Mouse (Mus musculus) limb, embryonic 13.5 days (tissue): Measurements from ENCODE around the gene Erbin. TPM values are rescaled to one million over a fixed set of nuclear protein-coding genes. Genes with fewer than 3 reads are reported as not detected.

ENCODE experiments used
- ATAC-seq: fragments of 200-750 bp; cut with Nextera tagmentation; 2 replicates; pipeline ENCODE4 v1.8.0; 2017; ENCODE audit warnings: low read depth, moderate number of reproducible peaks, moderate TSS enrichment; ENCODE audit not compliant: low FRiP score
- H3K27ac ChIP-seq: fragments of 300-500 bp; sonication (generic); 2 replicates; pipeline ENCODE4 v1.5.1; 2015; ENCODE audit warnings: inconsistent platforms, mild to moderate bottlenecking, moderate library complexity
- H3K27me3 ChIP-seq: fragments of 300-500 bp; sonication (generic); 2 replicates; pipeline ENCODE4 v1.6.1; 2015; ENCODE audit warnings: mild to moderate bottlenecking, inconsistent platforms
- H3K36me3 ChIP-seq: fragments of 300-500 bp; sonication (generic); 2 replicates; pipeline ENCODE4 v1.6.1; 2015; ENCODE audit warnings: inconsistent platforms, mild to moderate bottlenecking, moderate library complexity
- H3K4me1 ChIP-seq: fragments of 300-500 bp; sonication (generic); 2 replicates; pipeline ENCODE4 v1.6.1; 2015; ENCODE audit warnings: inconsistent platforms
- H3K4me2 ChIP-seq: fragments of 300-500 bp; sonication (generic); replicated peaks from 2 replicates; pipeline ENCODE4 v1.6.1; 2015; ENCODE audit warnings: inconsistent platforms, mild to moderate bottlenecking, moderate library complexity
- H3K4me3 ChIP-seq: fragments of 300-500 bp; sonication (generic); 2 replicates; pipeline ENCODE4 v1.5.1; 2015; ENCODE audit warnings: moderate library complexity, mild to moderate bottlenecking, inconsistent platforms
- H3K9ac ChIP-seq: fragments of 300-500 bp; sonication (generic); 2 replicates; pipeline ENCODE4 v1.6.1; 2015; ENCODE audit warnings: mild to moderate bottlenecking, inconsistent platforms
- H3K9me3 ChIP-seq: fragments of 300-500 bp; sonication (generic); 2 replicates; pipeline ENCODE4 v1.6.1; 2016; ENCODE audit warnings: inconsistent platforms
- WGBS: fragments of 180-500 bp; shearing (Covaris S2); methylation state at CpG from one replicate; pipeline ENCODE4 v1.1.7; 2015; 5-methylcytosine and 5-hydroxymethylcytosine counted together
- polyA plus RNA-seq: library from polyadenylated mRNA; unstranded; fragments of >200 nt; fragmentation: Nextera tagmentation; extraction: Ambion mirVana; gene quantifications from 2 replicates; pipeline ENCODE4 v1.2.1, GENCODE M21; 2015

Gene Erbin
- polyA plus RNA-seq, 1 experiment from 2014 or later, result 21.8 TPM

GRCm38 (mm10) chr13:103794688-103795543, 125.4 kb downstream of the Erbin start:
- Histone ChIP-seq H3K4me1 (no peaks in the 10 kb centered on the region), H3K9me3 (no peaks in the 10 kb centered on the region), H3K27ac (no peak overlapping the region), H3K27me3 (no peaks in the 10 kb centered on the region), H3K4me3 (no peak overlapping the region), H3K9ac (no peak overlapping the region), H3K36me3 (no peaks in the 10 kb centered on the region), H3K4me2 (no peak overlapping the region)
- ATAC-seq, result no peak
- 79% methylated on average over 9 of the region's 9 CpGs for WGBS

GRCm38 (mm10) chr13:103779922-103780585, 140.3 kb downstream of the Erbin start:
- no peaks in the 10 kb centered on the region for H3K9me3 ChIP-seq
- H3K4me1 ChIP-seq, result peaks cover 7% of the 10 kb centered on the region; the same call in 1 of the 2 replicates
- H3K36me3 ChIP-seq, result no peaks in the 10 kb centered on the region
- WGBS, result 33% methylated on average over 11 of the region's 11 CpGs
- no peaks in the 10 kb centered on the region for H3K27me3 ChIP-seq
- no peak overlapping the region for H3K27ac ChIP-seq
- H3K9ac ChIP-seq, result no peak overlapping the region
- 0 out of 2 replicates have a peak overlapping the region, but pooled peaks have one; percentile 5 for H3K4me2 ChIP-seq
- peak; percentile 38; the same call in 1 of the 2 replicates for ATAC-seq
- no peak overlapping the region for H3K4me3 ChIP-seq

GRCm38 (mm10) chr13:103777126-103777525, 143.2 kb downstream of the Erbin start:
- H3K36me3 ChIP-seq, result no peaks in the 10 kb centered on the region
- H3K27me3 ChIP-seq, result no peaks in the 10 kb centered on the region
- no peak overlapping the region for H3K9ac ChIP-seq
- H3K4me1 ChIP-seq, result peaks cover 20% of the 10 kb centered on the region
- no peak overlapping the region for H3K27ac ChIP-seq
- WGBS, result 68% methylated on average over 8 of the region's 8 CpGs
- H3K4me3 ChIP-seq, result no peak overlapping the region
- no peak overlapping the region for H3K4me2 ChIP-seq
- no peaks in the 10 kb centered on the region for H3K9me3 ChIP-seq
- no peak for ATAC-seq

DNA sequence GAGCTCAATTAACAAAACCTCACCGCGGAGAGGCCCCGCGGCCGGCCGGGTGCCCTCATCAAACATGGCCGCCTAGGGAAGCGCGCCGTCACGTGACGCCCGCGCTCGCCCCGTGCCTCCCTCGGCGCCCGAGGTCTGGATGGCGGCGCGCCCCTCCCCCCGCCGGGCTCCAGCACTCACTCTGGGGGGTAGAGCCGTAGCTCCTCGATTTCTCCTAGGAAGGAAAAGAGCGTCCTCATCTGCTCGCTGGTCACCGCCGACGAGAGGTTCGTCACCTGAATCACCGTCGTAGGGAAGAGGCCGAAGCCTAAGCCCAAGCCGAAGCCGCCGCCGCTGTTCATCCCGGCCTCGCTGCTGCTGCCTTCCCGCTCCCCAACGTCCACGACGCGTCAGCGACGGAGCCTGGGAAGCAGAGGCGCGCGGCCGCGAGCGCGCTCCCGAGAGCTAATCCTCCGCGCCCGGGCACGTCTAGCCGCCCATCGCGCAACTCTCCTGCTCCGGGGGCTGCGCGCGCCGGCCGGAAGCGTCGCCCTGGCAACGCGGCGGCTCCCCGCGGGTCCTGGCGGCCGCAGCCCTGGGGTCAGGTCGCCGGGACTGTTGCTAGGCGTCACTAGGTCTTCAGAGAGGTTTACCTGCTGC, 146.1 kb downstream of the Erbin start, which contains the start of gene Srek1:
TSS of gene Srek1 (minus strand) at position 490 of the 639 bp plus-strand sequence.
- peak; percentile 94 for ATAC-seq
- Histone ChIP-seq H3K36me3 (no peaks in the 10 kb centered on the region; the same call in 1 of the 2 replicates), H3K4me1 (peaks cover 29% of the 10 kb centered on the region), H3K4me2 (peak within 1 kb of the TSS; percentile 65), H3K27me3 (no peaks in the 10 kb centered on the region), H3K4me3 (peak within 1 kb of the TSS; percentile 68), H3K9ac (peak within 1 kb of the TSS; percentile 84), H3K27ac (peak within 1 kb of the TSS; percentile 98), H3K9me3 (no peaks in the 10 kb centered on the region)
- under 1% methylated on average over 81 of the region's 81 CpGs for WGBS

GRCm38 (mm10) chr13:103773407-103774118, 146.8 kb downstream of the Erbin start:
- peak overlapping the region; percentile 84 for H3K9ac ChIP-seq
- no peaks in the 10 kb centered on the region for H3K27me3 ChIP-seq
- no peaks in the 10 kb centered on the region for H3K9me3 ChIP-seq
- 1% methylated on average over 36 of the region's 36 CpGs for WGBS
- H3K27ac ChIP-seq, result peak overlapping the region; percentile 98
- peaks cover 32% of the 10 kb centered on the region for H3K4me1 ChIP-seq
- H3K4me2 ChIP-seq, result peak overlapping the region; percentile 65
- H3K4me3 ChIP-seq, result peak overlapping the region; percentile 68
- H3K36me3 ChIP-seq, result no peaks in the 10 kb centered on the region; the same call in 1 of the 2 replicates
- ATAC-seq, result peak; percentile 65

- Histone ChIP-seq H3K9ac (peak overlapping the region; percentile 84), H3K27me3 (no peaks in the 10 kb centered on the region), H3K4me1 (peaks cover 33% of the 10 kb centered on the region), H3K27ac (no peak overlapping the region), H3K4me2 (peak overlapping the region; percentile 65), H3K36me3 (no peaks in the 10 kb centered on the region; the same call in 1 of the 2 replicates), H3K4me3 (peak overlapping the region; percentile 68), H3K9me3 (no peaks in the 10 kb centered on the region)
- ATAC-seq, result no peak
- 55% methylated on average over 5 of the region's 5 CpGs for WGBS
Observed at GRCm38 (mm10) chr13:103772917-103773316, 147.4 kb downstream of the Erbin start.

- Histone ChIP-seq H3K9me3 (no peaks in the 10 kb centered on the region), H3K9ac (no peak overlapping the region), H3K27ac (no peak overlapping the region), H3K36me3 (peaks cover 13% of the 10 kb centered on the region), H3K4me2 (no peak overlapping the region), H3K27me3 (no peaks in the 10 kb centered on the region), H3K4me1 (peaks cover 36% of the 10 kb centered on the region), H3K4me3 (no peak overlapping the region)
- ATAC-seq, result no peak
Observed at GRCm38 (mm10) chr13:103770821-103771220, 149.5 kb downstream of the Erbin start.

Other genes starting within 250 kb of the Erbin start
- gene Srek1, start 145.9 kb downstream of the Erbin start, polyA plus RNA-seq, result 107 TPM in 2 replicates
- 15.0 and 15.7 TPM in 2 replicates for gene Nln, start 189.1 kb upstream of the Erbin start, polyA plus RNA-seq
- 8.0 and 8.2 TPM in 2 replicates for gene Sgtb, start 189.2 kb upstream of the Erbin start, polyA plus RNA-seq